Mouse (Mus musculus) midbrain, embryonic 16.5 days (tissue): ENCODE results near the gene Gdnf. TPM values are rescaled to one million over a fixed set of nuclear protein-coding genes. Genes with fewer than 3 reads are reported as not detected.

ENCODE experiments used
- ATAC-seq: fragments of 200-750 bp; cut with Nextera tagmentation; 2 replicates; pipeline ENCODE4 v1.8.0; 2017; ENCODE audit warnings: moderate TSS enrichment
- H3K27ac ChIP-seq: fragments of 300-500 bp; sonication (generic); 2 replicates; pipeline ENCODE4 v1.5.1; 2014; ENCODE audit warnings: mild to moderate bottlenecking, low read length, mixed read lengths
- H3K27me3 ChIP-seq: fragments of 300-500 bp; sonication (generic); 2 replicates; pipeline ENCODE4 v1.6.1; 2014; ENCODE audit warnings: low read depth, low read length, mixed read lengths; ENCODE audit not compliant: control insufficient read depth, insufficient read depth
- H3K36me3 ChIP-seq: fragments of 300-500 bp; sonication (generic); 2 replicates; pipeline ENCODE4 v1.6.1; 2014; ENCODE audit warnings: mild to moderate bottlenecking, low read length, moderate library complexity, mixed read lengths; ENCODE audit not compliant: control insufficient read depth, insufficient read depth
- H3K4me1 ChIP-seq: fragments of 300-500 bp; sonication (generic); 2 replicates; pipeline ENCODE4 v1.6.1; 2014; ENCODE audit warnings: mild to moderate bottlenecking, low read length, mixed read lengths; ENCODE audit not compliant: control insufficient read depth, insufficient read depth
- H3K4me2 ChIP-seq: fragments of 300-500 bp; sonication (generic); 2 replicates; pipeline ENCODE4 v1.6.1; 2014; ENCODE audit warnings: mild to moderate bottlenecking, low read length, mixed read lengths
- H3K4me3 ChIP-seq: fragments of 300-500 bp; sonication (generic); 2 replicates; pipeline ENCODE4 v1.5.1; 2014; ENCODE audit warnings: low read depth, mild to moderate bottlenecking, low read length, moderate library complexity, mixed read lengths
- H3K9ac ChIP-seq: fragments of 300-500 bp; sonication (generic); 2 replicates; pipeline ENCODE4 v1.6.1; 2014; ENCODE audit warnings: low read depth, low read length, mixed read lengths
- H3K9me3 ChIP-seq: fragments of 300-500 bp; sonication (generic); replicated peaks from 2 replicates; pipeline ENCODE4 v1.6.1; 2014; ENCODE audit warnings: mild to moderate bottlenecking, low read length, mixed read lengths; ENCODE audit not compliant: control insufficient read depth, poor library complexity, severe bottlenecking
- WGBS: fragments of 180-500 bp; shearing (Covaris S2); extraction: QIAGEN DNeasy Blood & Tissue Kit; methylation state at CpG from one replicate; pipeline ENCODE4 v1.1.7; 2014; 5-methylcytosine and 5-hydroxymethylcytosine counted together
- polyA plus RNA-seq: library from polyadenylated mRNA; unstranded; fragments of >200 nt; fragmentation: Nextera tagmentation; extraction: Ambion mirVana; gene quantifications from 2 replicates; pipeline ENCODE4 v1.2.1, GENCODE M21; 2015

Gdnf gene
- polyA plus RNA-seq, 1 experiment from 2014 or later, result 0.05 TPM

DNA sequence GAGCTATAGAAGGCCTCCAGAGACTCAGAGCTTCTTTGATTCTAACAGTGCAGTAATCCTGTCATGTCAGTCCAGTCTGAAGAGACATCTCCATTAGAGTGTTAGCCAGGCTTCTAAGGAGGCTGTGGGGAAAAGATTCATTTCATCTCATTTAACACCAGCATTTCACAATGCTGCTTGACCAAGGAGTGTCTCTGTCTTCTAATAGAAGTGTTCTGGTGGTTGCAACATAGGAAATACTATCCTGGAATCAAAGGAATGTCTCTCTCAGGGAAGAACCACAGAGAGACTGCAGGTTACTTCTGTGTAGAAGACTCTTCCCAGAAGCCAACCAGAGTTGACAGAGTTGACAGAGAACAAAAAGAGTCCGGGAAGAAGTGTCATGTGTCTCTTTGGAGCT, 31.0 kb downstream of the Gdnf start:
- Histone ChIP-seq H3K36me3 (no peaks in the 10 kb centered on the region), H3K4me1 (no peaks in the 10 kb centered on the region), H3K4me2 (no peak overlapping the region), H3K4me3 (no peak overlapping the region), H3K27me3 (no peaks in the 10 kb centered on the region), H3K9ac (no peak overlapping the region), H3K27ac (no peak overlapping the region), H3K9me3 (no peaks in the 10 kb centered on the region)
- ATAC-seq, result no peak
- 92% methylated on average over 1 of the region's 1 CpGs for WGBS

DNA sequence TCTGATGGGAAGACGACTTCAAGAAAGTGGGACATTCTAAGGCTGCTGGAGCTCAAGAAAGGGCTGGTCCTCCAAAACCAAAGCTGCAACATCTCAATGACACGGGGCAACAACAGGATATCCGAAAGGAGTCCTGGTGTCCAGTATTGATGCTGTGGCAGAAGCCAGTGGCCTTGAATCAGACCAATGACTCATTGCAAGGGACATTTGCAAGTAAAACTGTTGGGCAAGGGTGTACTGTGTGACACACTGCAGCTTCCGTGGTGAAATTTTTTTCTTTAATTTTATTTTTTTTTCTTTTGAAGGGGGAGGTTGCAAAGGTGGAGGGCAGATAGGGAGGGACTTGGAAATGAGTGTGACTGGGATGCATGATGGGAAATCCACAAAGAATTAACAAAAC, 31.8 kb downstream of the Gdnf start:
- Histone ChIP-seq H3K9ac (no peak overlapping the region), H3K4me3 (no peak overlapping the region), H3K9me3 (no peaks in the 10 kb centered on the region), H3K4me2 (no peak overlapping the region), H3K27ac (no peak overlapping the region), H3K36me3 (no peaks in the 10 kb centered on the region), H3K4me1 (no peaks in the 10 kb centered on the region), H3K27me3 (no peaks in the 10 kb centered on the region)
- ATAC-seq, result no peak
- 91% methylated on average over 4 of the region's 4 CpGs for WGBS

DNA sequence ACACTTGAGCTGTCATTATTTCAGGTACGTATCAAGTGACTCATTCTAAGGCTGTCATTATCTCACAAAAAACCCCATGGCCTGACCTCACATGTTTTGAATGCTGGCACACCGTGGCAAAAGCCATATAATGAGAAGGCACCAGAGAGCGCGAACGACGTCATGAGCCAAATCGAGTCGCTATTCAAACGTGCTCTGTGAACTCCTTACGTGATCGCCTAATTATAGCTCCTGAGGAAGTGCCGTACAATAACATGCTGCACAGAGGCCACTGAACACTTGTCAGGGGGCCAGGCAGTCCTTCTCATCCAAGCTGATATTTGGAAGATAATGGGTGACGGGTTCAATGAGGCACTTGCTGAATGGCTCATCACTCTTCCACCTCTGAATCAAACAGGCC, 46.8 kb downstream of the Gdnf start:
- H3K4me1 ChIP-seq, result no peaks in the 10 kb centered on the region
- H3K36me3 ChIP-seq, result no peaks in the 10 kb centered on the region
- 77% methylated on average over 13 of the region's 13 CpGs for WGBS
- H3K9ac ChIP-seq, result no peak overlapping the region
- H3K9me3 ChIP-seq, result no peaks in the 10 kb centered on the region
- no peak for ATAC-seq
- no peak overlapping the region for H3K4me3 ChIP-seq
- no peaks in the 10 kb centered on the region for H3K27me3 ChIP-seq
- no peak overlapping the region for H3K27ac ChIP-seq
- H3K4me2 ChIP-seq, result no peak overlapping the region

DNA sequence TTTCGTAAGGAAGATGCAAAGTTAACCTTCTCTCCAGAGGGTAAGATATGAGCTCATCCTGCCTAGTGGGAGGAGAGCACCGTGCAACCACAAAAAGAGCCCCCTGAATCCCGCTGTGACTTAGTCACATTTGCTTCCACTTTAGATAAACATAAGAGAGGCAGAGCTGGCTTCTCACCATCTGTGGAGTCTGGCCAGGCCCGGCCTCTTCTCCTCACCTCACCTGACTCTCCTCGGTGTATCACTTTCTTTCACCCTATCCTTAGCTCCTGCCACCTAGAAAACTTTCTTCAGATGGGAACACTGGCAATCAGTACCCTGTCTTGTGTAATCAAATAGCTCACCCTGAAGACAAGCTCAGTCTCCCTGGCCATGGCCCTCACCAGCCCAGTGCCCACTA, 48.2 kb downstream of the Gdnf start:
- Histone ChIP-seq H3K27me3 (no peaks in the 10 kb centered on the region), H3K4me2 (no peak overlapping the region), H3K9me3 (no peaks in the 10 kb centered on the region), H3K4me3 (no peak overlapping the region), H3K36me3 (no peaks in the 10 kb centered on the region), H3K27ac (no peak overlapping the region), H3K9ac (no peak overlapping the region), H3K4me1 (no peaks in the 10 kb centered on the region)
- ATAC-seq, result no peak
- WGBS, result 88% methylated on average over 5 of the region's 5 CpGs

DNA sequence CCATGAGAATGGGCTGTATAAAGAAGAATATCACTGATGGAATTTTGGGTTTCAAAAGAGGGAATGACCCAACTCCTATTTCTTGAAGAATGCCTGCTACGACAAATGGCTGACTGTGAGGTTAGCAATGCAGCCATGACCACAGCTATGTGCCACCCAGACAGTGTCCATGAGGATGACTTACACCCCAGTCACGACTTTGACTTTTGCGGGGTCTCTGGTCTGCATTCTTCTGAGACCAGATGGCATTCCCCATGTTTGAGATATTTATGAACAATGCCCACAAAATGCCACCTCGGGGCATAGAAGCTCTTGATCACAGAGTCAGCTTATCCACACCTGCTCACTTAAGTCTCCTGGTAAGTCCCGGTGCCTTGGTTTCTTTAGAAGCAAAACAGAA, 52.2 kb downstream of the Gdnf start:
- no peaks in the 10 kb centered on the region for H3K36me3 ChIP-seq
- no peak overlapping the region for H3K4me2 ChIP-seq
- H3K9me3 ChIP-seq, result no peaks in the 10 kb centered on the region
- no peak overlapping the region for H3K9ac ChIP-seq
- ATAC-seq, result no peak
- WGBS, result 92% methylated on average over 5 of the region's 5 CpGs
- H3K27me3 ChIP-seq, result no peaks in the 10 kb centered on the region
- H3K4me3 ChIP-seq, result no peak overlapping the region
- H3K27ac ChIP-seq, result no peak overlapping the region
- H3K4me1 ChIP-seq, result no peaks in the 10 kb centered on the region

DNA sequence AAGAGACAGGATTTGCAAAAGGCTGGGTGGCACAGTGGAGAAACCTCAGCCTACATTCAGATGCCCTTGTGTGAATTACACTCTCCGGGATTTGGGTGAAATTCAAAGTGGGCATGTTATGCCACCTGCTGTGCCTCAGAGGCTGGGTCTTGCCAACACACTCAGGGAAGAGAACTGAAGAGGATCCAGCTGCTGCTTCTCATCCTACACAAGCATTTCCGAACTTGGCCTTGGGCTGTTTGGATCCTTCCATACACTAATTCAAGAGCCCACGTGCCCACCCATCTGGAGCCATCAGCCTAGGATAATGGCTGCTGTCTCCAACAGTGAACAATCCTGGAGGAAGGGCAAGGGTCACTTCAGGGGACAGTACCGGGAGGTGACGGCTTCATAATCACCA, 52.7 kb downstream of the Gdnf start:
- no peak overlapping the region for H3K9ac ChIP-seq
- H3K36me3 ChIP-seq, result no peaks in the 10 kb centered on the region
- H3K9me3 ChIP-seq, result no peaks in the 10 kb centered on the region
- 30% methylated on average over 5 of the region's 5 CpGs for WGBS
- no peak overlapping the region for H3K4me2 ChIP-seq
- H3K4me3 ChIP-seq, result no peak overlapping the region
- ATAC-seq, result 0 out of 2 replicates have a peak, but pooled peaks have one; percentile 39
- H3K27ac ChIP-seq, result no peak overlapping the region
- H3K4me1 ChIP-seq, result no peaks in the 10 kb centered on the region
- H3K27me3 ChIP-seq, result no peaks in the 10 kb centered on the region

DNA sequence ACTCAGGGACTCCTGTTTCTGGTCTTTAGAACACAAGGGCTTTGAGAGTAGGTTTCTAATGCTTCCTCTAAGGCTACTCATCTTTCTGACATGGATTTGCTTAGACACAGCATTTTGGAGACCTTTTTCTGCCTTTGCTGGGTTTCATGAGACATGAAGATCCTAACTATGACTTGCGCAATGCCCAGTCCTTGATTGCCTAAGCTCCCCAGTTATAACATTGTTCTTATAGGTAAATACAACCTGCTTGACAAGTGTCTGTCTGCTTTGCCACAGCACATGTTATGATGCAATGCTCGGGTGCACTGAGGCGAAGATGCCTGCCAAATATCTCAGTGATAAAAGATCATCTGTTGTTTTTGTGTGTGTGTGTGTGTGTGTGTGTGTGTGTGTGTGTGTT, 54.7 kb downstream of the Gdnf start:
- 87% methylated on average over 3 of the region's 3 CpGs for WGBS

DNA sequence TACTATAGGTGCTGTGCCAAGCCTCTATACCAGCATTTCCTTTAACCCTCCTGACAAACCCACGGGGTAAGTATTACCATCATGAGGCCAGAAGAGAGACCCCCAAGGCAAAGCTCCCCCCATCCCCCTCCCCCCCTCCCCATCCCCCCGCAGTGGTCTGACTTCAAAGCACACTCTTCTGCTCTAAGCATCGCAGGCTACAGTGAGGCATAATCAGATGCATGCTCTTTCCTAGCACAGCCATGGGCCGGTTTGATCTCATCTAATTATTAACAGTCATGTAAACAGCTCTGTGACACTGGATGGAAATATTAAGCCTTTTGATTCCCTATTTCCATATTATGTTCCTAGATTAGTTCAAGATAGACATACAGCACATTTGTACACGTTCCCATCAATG, 61.8 kb downstream of the Gdnf start:
- WGBS, result 49% methylated on average over 4 of the region's 5 CpGs
- Histone ChIP-seq H3K36me3 (no peaks in the 10 kb centered on the region), H3K4me2 (no peak overlapping the region), H3K9me3 (no peaks in the 10 kb centered on the region), H3K4me3 (no peak overlapping the region), H3K27ac (no peak overlapping the region), H3K27me3 (no peaks in the 10 kb centered on the region), H3K4me1 (no peaks in the 10 kb centered on the region), H3K9ac (no peak overlapping the region)
- 0 out of 2 replicates have a peak, but pooled peaks have one; percentile 59 for ATAC-seq

More for the DNA sequence above, 54.7 kb downstream of the Gdnf start:
- Histone ChIP-seq H3K4me2 (no peak overlapping the region), H3K9ac (no peak overlapping the region), H3K36me3 (no peaks in the 10 kb centered on the region), H3K4me1 (no peaks in the 10 kb centered on the region), H3K4me3 (no peak overlapping the region), H3K27ac (no peak overlapping the region), H3K9me3 (no peaks in the 10 kb centered on the region), H3K27me3 (no peaks in the 10 kb centered on the region)
- ATAC-seq, result no peak

DNA sequence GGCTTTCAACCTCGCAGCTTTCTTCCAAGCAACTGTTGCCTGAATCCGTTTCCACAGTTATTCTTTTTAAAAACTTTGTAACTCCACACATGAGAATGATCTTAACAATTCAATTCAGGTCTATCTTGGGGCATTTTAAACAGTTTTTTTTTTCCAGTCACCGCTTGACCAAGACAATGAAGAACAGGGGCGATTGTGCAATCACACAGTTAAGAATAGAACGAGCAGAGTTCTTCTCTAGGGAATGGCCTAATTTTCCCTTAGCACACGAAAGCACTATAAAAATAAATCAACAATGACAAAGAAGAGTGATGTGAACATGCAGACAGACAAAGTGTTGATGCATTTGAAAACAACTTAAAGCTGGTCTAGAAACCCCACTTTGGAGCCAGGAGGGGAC, 65.2 kb downstream of the Gdnf start:
- Histone ChIP-seq H3K27ac (no peak overlapping the region), H3K4me1 (0 out of 2 replicates have a peak, but pooled peaks cover 2% of the 10 kb centered on the region), H3K9ac (no peak overlapping the region), H3K36me3 (no peaks in the 10 kb centered on the region), H3K4me2 (no peak overlapping the region), H3K27me3 (no peaks in the 10 kb centered on the region), H3K4me3 (no peak overlapping the region), H3K9me3 (no peaks in the 10 kb centered on the region)
- ATAC-seq, result no peak
- 73% methylated on average over 6 of the region's 6 CpGs for WGBS
